Mouse (Mus musculus): Measurements from ENCODE around the gene Klhdc10.
"Not testable (repeated sequence)": the region's sequence is repeated elsewhere in the genome, so short reads cannot be mapped to it uniquely, and the experiment has no call there.

Klhdc10 gene

DNA sequence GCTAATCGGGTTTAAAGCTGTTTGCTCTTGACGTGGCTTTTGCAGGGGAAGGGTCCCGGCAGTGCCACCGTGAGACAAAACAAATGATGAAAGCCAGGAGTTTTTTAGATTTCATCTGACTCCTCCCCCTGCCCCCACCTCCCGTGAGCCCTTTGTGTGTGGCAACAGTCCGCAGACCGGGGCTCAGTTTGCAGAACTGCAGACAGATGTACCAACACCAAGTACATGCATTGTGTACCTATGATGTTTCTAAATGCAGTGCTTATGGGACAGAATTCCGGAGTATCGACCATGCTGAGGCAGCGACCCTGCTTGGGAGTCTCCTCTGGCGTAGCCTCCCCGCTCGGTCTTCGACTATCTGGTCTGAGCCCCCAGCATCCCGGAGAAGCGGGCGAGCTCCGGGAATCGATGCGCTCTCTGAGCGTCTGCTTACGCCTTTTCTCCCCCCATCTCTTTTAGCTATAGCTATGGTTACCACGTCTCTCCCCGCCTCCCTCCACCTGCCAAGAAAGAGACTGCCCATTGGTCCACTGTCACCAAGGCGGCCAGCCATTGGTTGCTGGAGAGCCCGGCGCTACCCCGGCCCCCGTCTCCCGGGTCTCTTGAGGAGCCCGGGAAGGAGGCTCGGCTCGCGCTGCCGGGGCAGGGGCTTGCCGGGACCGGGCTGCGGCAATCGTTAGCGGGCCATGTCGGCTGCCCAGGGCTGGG, at the start of gene Klhdc10:
Gene Klhdc10 (plus strand): TSS at position 561 of the 708 bp plus-strand sequence.
- DNase-seq (ENCODE audit: low spot score in 2 of 2): peak; percentile 99 to 100

DNA sequence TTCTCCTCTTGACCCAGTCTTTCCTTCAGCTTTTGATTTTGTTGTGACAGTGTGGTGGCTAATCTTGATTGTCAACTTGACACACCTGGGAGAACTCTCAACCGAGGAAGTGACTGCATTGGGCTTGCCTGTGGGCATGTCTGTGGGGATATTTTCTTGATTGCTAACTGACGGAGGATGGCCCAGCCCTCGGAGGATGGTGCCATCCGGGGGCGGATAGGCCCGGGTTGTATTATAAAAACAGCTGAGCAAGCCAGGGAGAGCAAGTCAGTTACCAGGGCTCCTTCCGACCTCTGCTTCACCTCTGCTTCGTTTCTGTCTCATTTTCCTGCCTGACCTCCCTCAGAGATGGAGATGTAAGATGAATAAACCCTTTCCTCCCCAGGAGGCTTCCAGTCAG, 48.9 kb upstream of the Klhdc10 start:
- no peak for DNase-seq (ENCODE audit: low spot score in 2 of 2)

DNA sequence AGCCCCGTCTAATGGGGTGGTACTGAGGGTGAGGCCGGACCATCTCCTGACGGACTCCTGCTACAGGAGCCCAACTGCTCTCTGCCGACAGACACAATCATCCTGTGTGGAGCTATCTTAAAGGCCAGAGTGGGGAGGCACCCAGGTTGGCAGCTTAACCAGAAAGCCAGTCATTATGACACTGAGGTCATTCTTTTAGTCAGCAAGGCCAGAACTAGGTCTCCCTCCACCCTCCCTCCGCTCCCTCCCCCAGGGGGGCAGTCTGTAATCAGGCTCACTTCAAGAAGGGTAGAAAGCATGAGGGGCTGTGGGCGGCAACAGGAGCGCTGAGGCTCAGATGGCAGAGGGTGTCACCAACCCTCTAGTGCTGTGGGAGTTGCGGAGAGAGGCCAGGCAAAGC, 48.0 kb upstream of the Klhdc10 start:
- DNase-seq (ENCODE audit: low spot score in 2 of 2): no peak

DNA sequence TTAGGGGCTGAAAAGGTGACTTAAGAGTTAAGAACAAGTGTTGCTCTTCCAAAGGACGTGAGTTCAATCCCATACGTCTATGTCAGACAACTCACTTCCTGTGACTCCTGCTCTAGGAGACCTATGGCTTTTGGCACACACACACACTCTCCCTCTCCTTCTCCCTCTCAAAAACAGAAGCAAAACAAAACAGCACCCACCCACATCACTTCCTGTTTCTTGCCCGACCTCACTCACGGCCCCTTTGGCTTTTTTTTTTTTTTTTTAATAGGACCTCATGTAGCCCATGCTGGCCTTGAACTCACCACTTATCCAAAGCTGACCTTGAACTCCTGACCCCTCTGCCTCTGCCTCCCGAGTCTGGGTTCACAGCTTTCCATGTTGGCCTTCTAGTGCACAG, 46.9 kb upstream of the Klhdc10 start:
- no peak for DNase-seq (ENCODE audit: low spot score in 2 of 2)

DNA sequence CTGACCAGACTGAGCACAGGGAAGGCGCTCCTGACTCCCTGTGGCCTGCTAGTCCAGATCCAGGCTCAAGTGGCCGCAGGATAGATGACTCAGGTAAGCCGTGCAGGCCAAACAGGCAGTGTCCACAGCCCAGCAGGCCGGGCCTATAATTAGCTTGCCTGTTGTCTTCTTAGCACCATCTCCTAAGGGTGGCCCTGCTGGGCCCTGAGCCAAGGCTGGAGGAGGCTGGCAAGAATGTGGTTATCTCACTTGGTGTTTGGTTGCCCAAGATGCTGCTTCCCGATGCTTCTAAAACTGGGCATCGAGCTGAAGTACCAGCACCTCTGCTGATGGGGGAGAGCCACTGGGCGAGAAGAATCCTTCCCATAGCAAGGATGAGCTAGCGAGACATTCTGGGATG, 46.0 kb upstream of the Klhdc10 start:
- no peak for DNase-seq (ENCODE audit: low spot score in 2 of 2)

DNA sequence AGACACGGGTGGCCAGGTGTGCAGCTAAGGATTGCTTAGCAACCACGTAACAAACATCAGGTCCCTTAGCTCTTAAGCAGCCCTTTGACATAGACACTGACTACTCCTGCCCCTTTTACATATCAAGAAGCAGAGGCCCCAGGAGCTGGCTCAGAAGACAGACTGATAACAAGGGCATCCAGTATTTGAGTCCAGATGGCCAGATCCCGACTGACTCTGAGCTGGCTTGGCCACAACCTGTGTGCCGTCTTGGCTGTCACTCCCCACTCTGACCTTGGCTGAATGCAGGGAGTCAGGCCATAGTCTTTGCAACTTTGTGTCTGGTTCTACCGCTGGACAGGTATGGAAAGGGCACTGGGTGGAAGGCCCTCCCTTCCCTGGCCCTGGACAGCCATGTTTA, 45.5 kb upstream of the Klhdc10 start:
- no peak for DNase-seq (ENCODE audit: low spot score in 2 of 2)

DNA sequence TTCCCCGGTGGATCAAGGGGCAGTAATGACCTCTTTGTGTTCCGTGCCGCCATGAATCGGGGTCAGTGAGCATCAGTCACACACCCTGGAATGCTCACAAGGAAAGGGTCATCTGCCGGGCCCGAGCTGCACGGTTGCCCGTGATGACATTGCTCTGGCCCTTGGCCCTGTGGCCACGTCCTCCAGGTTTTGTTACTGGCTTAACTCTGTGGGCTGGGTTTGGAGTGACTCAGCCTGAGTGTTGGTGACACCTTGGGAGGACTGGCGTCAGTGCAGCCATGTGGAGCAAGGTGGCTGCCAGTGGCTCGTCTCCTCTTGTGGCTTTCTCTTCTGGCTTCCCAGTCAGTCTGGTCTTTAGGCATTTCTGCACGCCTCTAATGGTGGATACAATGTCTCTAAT, 45.0 kb upstream of the Klhdc10 start:
- no peak for DNase-seq (ENCODE audit: low spot score in 2 of 2)

DNA sequence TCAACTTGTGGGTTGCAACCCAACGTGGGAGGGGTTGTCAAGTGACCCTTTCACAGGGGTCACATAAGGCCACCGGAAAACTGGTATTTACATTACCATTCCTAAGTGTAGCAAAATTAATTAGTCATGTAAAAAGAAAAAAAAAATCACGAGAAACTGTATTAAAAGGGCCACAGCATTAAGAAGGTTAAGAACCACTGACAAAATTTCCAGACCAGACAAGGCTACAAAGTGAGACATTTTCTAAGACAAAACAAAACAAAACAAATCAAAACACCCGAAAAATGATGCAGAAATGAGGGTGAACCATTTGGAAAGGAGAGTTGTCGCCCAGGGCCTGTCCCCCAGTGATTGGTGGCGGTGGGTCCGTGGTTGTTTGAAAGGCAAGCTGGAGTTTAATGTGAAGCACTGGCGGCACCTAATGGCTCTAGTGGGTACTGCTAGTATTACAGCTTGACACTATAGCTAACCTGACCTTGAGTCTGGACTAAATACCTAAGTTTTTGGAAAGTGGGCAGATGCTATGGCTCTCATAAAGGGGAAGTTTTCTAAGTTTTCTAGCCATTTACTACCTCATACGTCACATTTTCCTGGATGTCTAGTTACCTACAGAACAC, 44.0 kb upstream of the Klhdc10 start:
- DNase-seq (ENCODE audit: low spot score in 2 of 2): peak; percentile 56 to 81

DNA sequence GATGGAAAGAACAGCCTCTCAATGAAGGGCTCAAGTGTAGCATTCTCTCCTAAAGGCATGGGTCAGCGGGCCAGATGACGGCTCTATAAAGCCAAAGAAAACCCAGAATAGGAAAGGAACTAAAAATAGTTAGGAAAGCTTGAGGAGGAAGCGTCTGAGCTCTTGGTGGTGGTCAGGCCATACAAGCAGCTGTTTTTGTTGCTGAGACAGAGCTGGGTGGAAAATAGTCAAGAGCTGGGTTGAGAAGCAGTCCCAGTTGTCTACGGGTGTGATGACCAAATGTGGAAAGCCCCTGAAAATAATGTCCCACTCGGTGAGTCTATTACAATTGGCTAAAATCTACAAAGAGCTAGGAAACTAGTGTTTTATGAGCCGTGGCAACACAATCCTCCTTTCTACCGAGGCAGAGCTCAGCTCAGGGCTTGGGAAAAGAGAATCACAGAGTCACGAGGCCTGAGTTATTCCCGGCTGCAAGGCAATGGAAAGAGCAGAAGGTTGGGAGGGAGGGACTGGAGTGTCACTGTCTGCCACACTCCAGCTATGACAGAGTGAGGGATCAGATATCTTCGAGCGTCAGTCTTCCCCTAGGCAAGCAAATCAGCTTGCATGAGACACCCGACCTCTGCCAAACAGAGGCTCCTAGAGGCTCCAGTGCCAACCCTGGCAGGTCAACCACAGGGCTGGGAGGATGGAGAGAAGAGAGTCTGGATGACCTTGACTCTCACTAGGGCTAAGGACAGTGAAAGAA, 41.7 kb upstream of the Klhdc10 start:
- DNase-seq (ENCODE audit: low spot score in 2 of 2): no peak

DNA sequence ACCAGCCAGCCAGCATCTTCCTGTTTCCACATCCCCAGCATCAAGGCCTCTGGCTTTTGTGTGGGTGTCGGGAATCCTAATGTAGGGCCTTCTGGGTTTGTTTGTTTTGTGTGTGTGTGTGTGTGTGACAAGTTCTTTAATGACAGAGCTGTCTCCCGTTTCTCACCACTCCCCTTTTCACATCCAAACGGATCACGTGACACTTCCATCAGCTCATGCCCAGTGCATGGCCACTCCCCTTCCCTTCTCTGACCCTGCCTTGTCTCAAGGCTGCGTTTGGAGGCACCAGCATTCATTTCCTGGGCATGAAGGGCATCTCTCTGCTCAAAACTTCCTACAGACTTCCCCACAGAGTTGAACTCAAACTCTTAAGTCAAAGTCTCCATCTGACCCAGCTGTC, 37.9 kb upstream of the Klhdc10 start:
- DNase-seq (ENCODE audit: low spot score in 2 of 2): no peak

DNA sequence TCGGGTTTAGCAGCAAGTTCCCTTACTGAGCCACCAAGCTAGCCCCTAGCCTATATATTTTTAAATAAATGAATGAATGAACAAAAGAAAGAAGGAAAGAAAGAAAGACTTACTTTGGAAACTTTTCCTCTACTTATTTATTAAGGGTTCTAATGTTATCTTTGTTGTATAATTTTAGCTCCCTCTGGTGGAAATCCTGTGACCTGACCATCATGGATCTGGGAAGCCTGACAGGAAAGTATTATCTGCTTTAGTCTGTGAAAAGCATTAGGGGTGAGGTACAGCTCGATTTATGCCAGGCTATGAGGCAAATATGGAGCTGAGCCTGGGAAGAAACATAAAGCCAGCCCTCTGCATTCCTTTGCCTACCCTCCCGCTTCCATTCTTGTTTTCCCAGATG, 32.4 kb upstream of the Klhdc10 start:
- no peak for DNase-seq (ENCODE audit: low spot score in 2 of 2)

DNA sequence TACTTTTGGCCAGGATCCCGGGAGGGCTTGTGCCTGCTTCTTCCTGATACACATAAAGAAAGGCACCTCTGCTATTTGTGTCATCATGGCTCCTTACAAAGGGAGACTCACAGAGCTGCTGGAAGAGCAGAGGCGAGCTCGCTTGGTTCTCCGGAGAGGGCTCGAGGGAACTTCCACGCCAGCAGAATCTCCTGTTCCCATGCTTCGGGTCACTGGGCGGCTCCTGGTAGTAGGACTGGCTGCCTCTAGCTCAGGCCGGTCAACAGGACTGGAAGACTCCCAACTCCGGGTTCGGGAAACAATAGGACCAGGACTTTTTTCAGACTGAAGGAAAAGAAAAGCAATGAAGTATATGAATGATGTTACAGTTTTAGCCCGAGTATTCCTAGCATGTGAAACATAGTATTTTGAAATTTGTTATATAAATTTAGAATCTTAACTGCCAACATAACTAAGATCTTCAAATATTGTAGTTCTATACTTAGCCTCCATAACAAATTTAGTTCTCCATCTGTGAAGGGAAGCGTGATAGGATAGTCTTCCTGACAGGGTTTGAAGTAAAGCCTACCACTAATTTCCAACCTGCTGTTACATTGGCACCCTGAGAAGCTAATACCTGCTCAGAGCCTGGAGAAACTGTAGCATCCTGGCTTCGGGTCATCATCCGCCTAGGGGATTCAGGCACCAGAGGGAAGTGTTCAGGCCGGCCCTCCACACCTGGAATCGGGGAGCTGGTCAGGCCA, 28.9 kb upstream of the Klhdc10 start:
- no peak for DNase-seq (ENCODE audit: low spot score in 2 of 2)

DNA sequence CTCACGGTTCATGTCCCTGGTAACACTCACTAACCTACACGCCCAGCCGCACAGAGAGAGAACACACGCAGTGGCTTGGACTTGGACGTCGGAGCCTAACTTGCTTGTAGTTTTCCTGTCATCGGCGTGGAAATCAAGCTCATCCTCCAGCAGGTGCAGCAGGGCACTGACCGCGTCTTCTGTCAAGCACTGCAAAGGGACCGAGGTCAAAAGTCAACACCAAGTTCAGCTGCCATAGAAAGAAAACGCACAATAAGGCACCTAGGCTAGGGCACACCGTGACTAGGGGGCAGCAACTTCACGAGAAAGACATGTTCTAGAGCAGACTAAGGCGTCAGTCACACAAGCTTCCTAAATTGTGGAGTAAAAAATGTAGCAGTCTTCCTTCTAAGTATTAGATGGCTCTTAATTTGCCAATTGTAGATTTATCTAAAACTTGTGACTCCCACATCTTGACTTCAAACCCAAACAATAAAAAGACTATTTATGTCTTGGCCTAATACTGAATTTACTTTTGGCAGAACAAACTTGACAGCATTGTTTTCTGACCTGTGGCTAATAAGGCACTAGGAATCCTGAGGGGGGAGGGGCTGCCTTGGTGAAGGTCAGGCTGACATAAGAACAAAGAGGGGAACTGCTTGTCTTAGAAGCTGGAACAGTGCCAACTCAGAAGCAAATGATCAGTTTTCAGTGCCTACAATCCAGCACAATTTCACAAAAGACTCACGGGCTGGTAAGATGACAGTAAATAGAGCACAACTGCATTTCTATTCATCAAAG, 26.7 kb upstream of the Klhdc10 start:
- no peak for DNase-seq (ENCODE audit: low spot score in 2 of 2)

DNA sequence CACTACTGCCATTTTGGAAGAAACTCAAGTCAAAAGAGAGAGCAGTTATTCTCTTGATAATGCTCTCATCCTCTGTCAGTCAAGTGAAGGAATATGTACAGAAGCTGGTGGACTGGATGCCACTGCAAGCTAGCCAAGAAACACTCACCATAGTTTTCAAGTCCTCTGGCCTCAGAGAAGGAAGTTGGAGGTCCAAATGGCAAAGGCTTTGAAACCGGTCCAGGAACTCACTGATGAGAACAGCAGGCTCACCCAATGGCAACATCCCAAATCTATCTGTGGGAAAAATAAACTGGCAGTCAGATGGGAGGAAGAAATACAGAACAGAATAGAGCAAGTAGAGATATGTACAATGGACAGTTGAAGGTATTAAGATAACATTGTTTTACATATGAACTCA, 25.9 kb upstream of the Klhdc10 start:
- DNase-seq (ENCODE audit: low spot score in 2 of 2): no peak

DNA sequence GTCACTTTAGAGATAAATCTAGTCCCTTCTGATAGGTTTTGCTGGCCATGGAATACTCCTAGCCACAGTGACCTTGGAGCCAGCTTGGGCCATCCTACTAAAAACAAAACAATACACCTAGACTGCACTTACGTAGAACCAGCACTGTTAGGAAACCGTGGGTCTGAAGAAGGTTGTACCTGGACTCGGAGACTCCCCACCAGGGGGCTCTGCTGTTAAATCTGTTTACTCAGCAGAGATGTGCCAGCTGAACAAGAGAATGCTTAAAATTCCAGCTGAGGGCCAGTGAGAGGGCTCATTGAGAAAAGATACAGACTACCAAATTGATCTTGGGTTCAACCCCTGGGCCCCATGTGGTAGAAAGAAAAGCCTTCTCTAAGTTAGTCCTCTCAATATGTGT, 20.6 kb upstream of the Klhdc10 start:
- DNase-seq (ENCODE audit: low spot score in 2 of 2): no peak

DNA sequence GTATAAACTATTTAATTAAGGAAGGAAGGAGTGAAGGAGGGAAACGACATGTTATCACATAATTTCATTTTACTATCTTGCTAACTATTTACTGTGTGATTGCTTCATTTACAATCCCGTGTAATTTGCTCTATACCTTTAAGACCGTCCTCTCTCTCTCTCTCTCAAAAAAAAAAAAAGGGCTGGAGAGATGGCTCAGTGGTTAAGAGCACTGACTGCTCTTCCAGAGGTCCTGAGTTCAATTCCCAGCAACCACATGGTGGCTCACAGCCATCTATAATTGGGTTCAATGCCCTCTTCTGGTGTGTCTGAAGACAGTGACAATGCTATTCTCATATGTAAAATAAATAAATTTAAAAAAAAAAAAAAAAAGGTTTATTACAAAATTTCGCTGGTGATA, 11.4 kb upstream of the Klhdc10 start:
- not testable (repeated sequence) for DNase-seq (ENCODE audit: low spot score in 2 of 2)

DNA sequence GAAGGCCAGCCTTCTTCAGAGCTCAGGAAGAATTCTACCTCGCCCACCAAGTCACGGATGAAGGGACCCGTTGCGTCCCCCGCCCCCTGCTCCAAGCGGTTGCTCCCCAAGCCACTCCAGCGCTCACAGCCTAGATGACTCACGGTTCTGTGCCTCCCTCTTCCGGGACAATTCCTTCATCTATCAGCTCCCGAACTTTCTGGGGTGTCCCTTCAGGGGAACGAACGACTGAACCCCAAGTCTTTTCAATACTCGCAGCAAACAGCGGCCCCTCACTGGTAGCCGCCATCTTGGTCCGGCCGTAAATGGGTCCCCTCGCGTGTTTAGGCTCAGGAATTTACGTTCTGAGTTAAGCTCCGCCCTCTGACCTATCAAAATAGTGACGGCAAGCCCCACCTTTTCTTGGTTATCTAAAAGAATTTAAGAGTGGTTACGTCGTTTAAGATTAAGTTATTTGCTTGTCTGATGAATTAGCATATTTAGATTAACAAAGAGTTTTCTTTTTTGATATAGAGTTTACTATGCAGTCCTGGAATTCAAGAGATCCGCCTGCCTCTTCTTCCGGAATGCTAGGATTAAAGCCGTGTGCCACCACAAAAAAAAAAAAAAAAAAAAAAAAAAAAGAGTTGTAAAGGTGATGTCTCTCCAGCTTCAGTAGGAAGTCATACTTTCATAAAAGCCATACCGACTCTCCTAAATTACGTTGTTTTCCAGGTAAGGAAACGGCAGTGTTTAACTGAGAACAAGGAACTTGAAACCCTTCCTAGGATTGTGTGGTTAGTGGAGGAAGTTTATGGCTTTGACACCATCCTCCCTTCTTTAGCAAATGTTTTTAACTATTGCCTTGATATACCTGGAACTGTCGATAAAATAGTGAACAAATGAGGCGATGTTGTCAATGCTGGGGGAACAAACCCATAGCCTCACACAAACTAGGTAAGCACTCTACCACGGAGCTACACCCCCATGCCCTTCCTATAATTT, 10.7 kb upstream of the Klhdc10 start, which contains the start of gene Zc3hc1:
Gene Zc3hc1 (minus strand): TSS at position 315 of the 984 bp plus-strand sequence.
- DNase-seq (ENCODE audit: low spot score in 2 of 2): peak; percentile 49 to 63

DNA sequence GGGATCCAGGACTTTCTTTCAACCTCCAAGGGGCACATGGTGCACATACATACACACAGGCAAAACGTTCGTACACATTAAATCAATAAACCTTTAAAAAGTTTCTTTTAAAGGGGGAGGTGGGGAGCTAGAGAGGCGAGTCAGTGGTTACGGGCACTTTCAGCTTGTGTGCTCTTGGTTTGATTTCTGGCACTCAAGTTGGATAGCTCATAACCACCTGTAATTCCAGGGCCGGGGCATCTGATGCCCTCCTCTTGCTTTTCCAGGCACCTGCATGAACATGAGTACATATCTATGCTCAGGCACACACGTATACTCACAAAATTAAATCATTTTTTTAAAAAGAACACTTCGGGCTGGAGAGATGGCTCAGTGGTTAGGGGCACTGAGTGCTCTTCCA, 9.7 kb upstream of the Klhdc10 start:
- DNase-seq (ENCODE audit: low spot score in 2 of 2): no peak

DNA sequence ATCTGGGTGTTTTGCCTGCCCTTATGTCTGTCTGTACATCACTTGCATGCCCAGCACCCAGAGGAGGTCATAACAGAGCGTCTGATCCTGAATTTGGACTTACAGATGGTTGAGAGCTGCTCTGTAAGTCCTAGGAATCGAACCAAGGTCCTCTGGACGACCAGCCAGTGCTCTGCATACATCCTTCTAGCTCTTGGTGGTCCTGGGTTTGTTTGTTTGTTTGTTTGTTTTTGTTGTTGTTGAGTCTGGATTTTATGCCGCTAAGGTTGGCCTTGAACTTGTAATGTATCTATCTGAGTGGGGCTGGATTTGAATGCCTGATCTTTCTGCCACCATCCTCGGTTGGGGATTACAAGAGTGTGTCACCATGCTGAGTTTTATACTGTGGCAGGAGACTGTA, 1.5 kb upstream of the Klhdc10 start:
- no peak for DNase-seq (ENCODE audit: low spot score in 2 of 2)

DNA sequence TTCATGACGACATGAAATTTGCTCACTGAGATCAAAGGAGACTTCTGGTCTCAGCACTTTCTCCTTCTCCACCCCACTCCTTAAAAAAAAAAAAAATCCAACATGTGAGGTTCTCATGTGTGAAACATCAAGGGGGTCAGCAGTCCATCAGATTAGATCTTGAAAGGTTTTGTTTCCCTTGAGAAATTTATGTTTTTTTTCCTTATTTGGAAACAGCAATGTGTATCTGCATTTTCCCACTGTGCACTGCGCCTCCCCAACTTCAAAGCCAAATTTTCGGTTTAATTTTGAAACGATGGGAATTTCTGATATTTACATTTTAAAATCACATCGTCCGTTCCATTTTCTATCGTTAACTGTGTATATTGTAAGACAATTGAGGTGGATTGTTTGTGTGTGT, 952 bp upstream of the Klhdc10 start:
- no peak for DNase-seq (ENCODE audit: low spot score in 2 of 2)

Data from frontal cortex, postnatal 14 days (tissue).